Mouse (Mus musculus) mature B cell (primary cell): ENCODE data around the gene Hba-x.
"Not testable (repeated sequence)": the region's sequence is repeated elsewhere in the genome, so short reads cannot be mapped to it uniquely, and the experiment has no call there.

ENCODE experiments used
- in situ Hi-C: fragments of 300-500 bp; cut with MboI; formaldehyde crosslinking; loops from 2 replicates; pipeline ENCODE4 v1.14.3; 2019

The Hba-x gene

GRCm38 (mm10) chr11:32250880-32251763 is 25.1 kb upstream of the Hba-x start:
- in situ Hi-C loops, result no loop called here

- in situ Hi-C loops, result no loop called here
Observed at GRCm38 (mm10) chr11:32253121-32253520, 23.1 kb upstream of the Hba-x start.

GRCm38 (mm10) chr11:32256146-32256545 is 20.1 kb upstream of the Hba-x start:
- in situ Hi-C loops, result no loop called here

- in situ Hi-C loops, result no loop called here
Observed at GRCm38 (mm10) chr11:32256566-32256965, 19.6 kb upstream of the Hba-x start.

- in situ Hi-C loops, result no loop called here
Observed at GRCm38 (mm10) chr11:32262674-32263415, 13.4 kb upstream of the Hba-x start.

- in situ Hi-C loops, result no loop called here
Observed at GRCm38 (mm10) chr11:32265117-32265738, 11.0 kb upstream of the Hba-x start.

GRCm38 (mm10) chr11:32266194-32266593 is 10.0 kb upstream of the Hba-x start:
- in situ Hi-C loops, result no loop called here

- in situ Hi-C loops, result no loop called here
Observed at GRCm38 (mm10) chr11:32266776-32267175, 9.4 kb upstream of the Hba-x start.

GRCm38 (mm10) chr11:32267188-32267884 is 8.9 kb upstream of the Hba-x start, which contains the start of gene Nprl3:
Gene Nprl3 (minus strand): TSS chr11:32267707.
- in situ Hi-C loops, result no loop called here

- in situ Hi-C loops, result no loop called here
Observed at GRCm38 (mm10) chr11:32267964-32268363, 8.2 kb upstream of the Hba-x start.

- in situ Hi-C loops, result no loop called here
Observed at GRCm38 (mm10) chr11:32268952-32269351, 7.2 kb upstream of the Hba-x start.

GRCm38 (mm10) chr11:32271178-32271577 is 5.0 kb upstream of the Hba-x start:
- in situ Hi-C loops, result no loop called here

GRCm38 (mm10) chr11:32277736-32278457 is 1.7 kb downstream of the Hba-x start:
- in situ Hi-C loops, result no loop called here

- in situ Hi-C loops, result no loop called here
Observed at GRCm38 (mm10) chr11:32278458-32278957, 2.3 kb downstream of the Hba-x start.

GRCm38 (mm10) chr11:32280646-32281045 is 4.4 kb downstream of the Hba-x start:
- in situ Hi-C loops, result no loop called here

- in situ Hi-C loops, result no loop called here
Observed at GRCm38 (mm10) chr11:32281416-32282144, 5.4 kb downstream of the Hba-x start.

- in situ Hi-C loops, result not testable (repeated sequence)
Observed at GRCm38 (mm10) chr11:32283091-32283777, 7.0 kb downstream of the Hba-x start, which contains the start of gene Hba-a1. Gene Hba-a1 (plus strand): TSS chr11:32283511.

- in situ Hi-C loops, result not testable (repeated sequence)
Observed at GRCm38 (mm10) chr11:32284582-32284981, 8.4 kb downstream of the Hba-x start.

- in situ Hi-C loops, result no loop called here
Observed at GRCm38 (mm10) chr11:32285031-32285775, 9.0 kb downstream of the Hba-x start.
